Mouse (Mus musculus): ENCODE results near the gene Lrrc8a.

GRCm38 (mm10) chr2:30198021-30198420 lies 39.5 kb upstream of the Lrrc8a start:
- TF ChIP-seq CTCF (IDR thresholded peaks at IDR 0.05; ENCODE audit: control insufficient read depth, insufficient read depth, insufficient read length) (no peak), MYOD1 (IDR thresholded peaks at IDR 0.05; ENCODE audit: control insufficient read depth, insufficient read length, low read depth) (no peak)

All from C2C12 (cell line).